Mouse (Mus musculus): ENCODE results near the gene Crlf3. TPM values are rescaled to one million over a fixed set of nuclear protein-coding genes. Genes with fewer than 3 reads are reported as not detected.

Gene Crlf3
- total RNA-seq (2012; rRNA removed), result 106 and 113 TPM in 2 replicates
- total RNA-seq (2014; rRNA removed), result 152 and 173 TPM in 2 replicates
- 114 and 118 TPM in 2 replicates for polyA plus RNA-seq (2012; ENCODE audit: insufficient read length, low read depth)

GRCm38 (mm10) chr11:80080826-80081728, at the start of gene Crlf3:
Crlf3 (minus strand) TSS chr11:80080991.
- peak within 1 kb of the TSS; percentile 79 for H3K27ac ChIP-seq (ENCODE audit: insufficient read depth, low read depth)
- peak within 1 kb of the TSS; percentile 99 for H3K9ac ChIP-seq (ENCODE audit: insufficient read depth, low read depth)
- H3K4me2 ChIP-seq (ENCODE audit: insufficient read depth, low read depth, poor library complexity, severe bottlenecking), result peak within 1 kb of the TSS; percentile 99
- peaks cover 42% of the 10 kb centered on the region for H3K79me2 ChIP-seq (replicated peaks; ENCODE audit: control insufficient read depth, extremely low read depth, insufficient read depth, poor library complexity, severe bottlenecking)
- H3K4me1 ChIP-seq (ENCODE audit: control insufficient read depth in 1 of 2, insufficient read depth in 2 of 2), result peaks cover 8 to 39% of the 10 kb centered on the region in 2 experiments
- in situ Hi-C loops (cut with MboI; ENCODE audit: low pct_ligation_motif_present, low pct_unique_long_range_greater_than_20kb, low sequenced_read_pairs) (loop anchor here (5.0 kb wide), 1 partner anchor 39 kb away; no protein-coding TSS in a partner anchor), dilution Hi-C loops (cut with MboI; ENCODE audit: extremely low pct_ligation_motif_present, extremely low pct_unique_long_range_greater_than_20kb, low sequenced_read_pairs) (no loop called here)
- no peaks in the 10 kb centered on the region for H3K27me3 ChIP-seq (replicated peaks)
- H3K4me3 ChIP-seq (replicated peaks in 1 of 3; ENCODE audit: low read depth in 2 of 3, low read length in 2 of 3, poor library complexity in 1 of 3), result peak within 1 kb of the TSS; percentile 92 to 98 (median 94)
- peak; percentile 96 for DNase-seq (ENCODE audit: extremely low read depth)
- H3K36me3 ChIP-seq (replicated peaks in 1 of 2; ENCODE audit: control insufficient read depth in 1 of 2, insufficient read depth in 1 of 2, low read length in 1 of 2), result peaks cover 2 to 11% of the 10 kb centered on the region in 2 experiments
- H3K9me3 ChIP-seq (replicated peaks; ENCODE audit: low read length), result peaks cover 8% of the 10 kb centered on the region
- TF ChIP-seq ETS1 (conservative IDR thresholded peaks at IDR 0.05; ENCODE audit: low read depth, low read length) (no peak), MAFK (IDR thresholded peaks at IDR 0.05; ENCODE audit: insufficient replicate concordance, low read length) (no peak), KAT2A (IDR thresholded peaks at IDR 0.05; ENCODE audit: insufficient replicate concordance, low read length) (peak; percentile 70; the same call in 1 of the 2 replicates), MEF2A (IDR thresholded peaks at IDR 0.05; ENCODE audit: borderline replicate concordance, low read depth, low read length) (peak; percentile 61; the same call in 1 of the 2 replicates), MAX (IDR thresholded peaks at IDR 0.05; ENCODE audit: low read length) (peak; percentile 49), ELF1 (IDR thresholded peaks at IDR 0.05; ENCODE audit: low read depth, low read length) (peak; percentile 77), USF2 (conservative IDR thresholded peaks at IDR 0.05; ENCODE audit: low read depth, low read length) (no peak), ZMIZ1 (IDR thresholded peaks at IDR 0.05; ENCODE audit: low read depth, low read length) (peak; percentile 98), NELFE (IDR thresholded peaks at IDR 0.05; ENCODE audit: low read depth, low read length) (peak; percentile 98), GABPA (IDR thresholded peaks at IDR 0.05; ENCODE audit: insufficient replicate concordance, low read depth, low read length) (no peak), USF1 (IDR thresholded peaks at IDR 0.05; ENCODE audit: low read depth, low read length) (no peak), JUN (IDR thresholded peaks at IDR 0.05; ENCODE audit: insufficient read depth, low read depth, low read length) (no peak), CHD1 (IDR thresholded peaks at IDR 0.05; ENCODE audit: low read depth, low read length) (no peak), SIN3A (IDR thresholded peaks at IDR 0.05; ENCODE audit: low read length) (peak; percentile 77), POLR2AphosphoS2 (IDR thresholded peaks at IDR 0.05; ENCODE audit: low read depth, low read length) (peak; percentile 96), E2F4 (IDR thresholded peaks at IDR 0.05; ENCODE audit: insufficient replicate concordance, low read depth, low read length) (no peak), EP300 (IDR thresholded peaks at IDR 0.05; ENCODE audit: low read length) (0 out of 2 replicates have a peak, but pooled peaks have one; percentile 15), TCF12 (IDR thresholded peaks at IDR 0.05; ENCODE audit: low read depth, low read length) (peak; percentile 97), IRF4 (IDR thresholded peaks at IDR 0.05; ENCODE audit: low read depth, low read length) (peak; percentile 69), NRF1 (IDR thresholded peaks at IDR 0.05; ENCODE audit: low read depth, low read length) (peak; percentile 60), CTCF (conservative IDR thresholded peaks at IDR 0.05 in 1 of 2, IDR thresholded peaks at IDR 0.05 in 1 of 2; ENCODE audit: low read depth in 2 of 2, low read length in 2 of 2) (peak in 1 of 2 experiments; percentile 56; a peak in 2 of 4 replicates), JUND (conservative IDR thresholded peaks at IDR 0.05; ENCODE audit: low read depth, low read length) (no peak), SMC3 (IDR thresholded peaks at IDR 0.05; ENCODE audit: low read depth, low read length) (peak; percentile 23; the same call in 1 of the 2 replicates), BHLHE40 (IDR thresholded peaks at IDR 0.05; ENCODE audit: low read depth, low read length) (peak; percentile 86), CHD2 (IDR thresholded peaks at IDR 0.05; ENCODE audit: low read length) (peak; percentile 94), PAX5 (IDR thresholded peaks at IDR 0.05; ENCODE audit: low read length) (no peak), MAZ (IDR thresholded peaks at IDR 0.05; ENCODE audit: low read depth, low read length) (peak; percentile 98), UBTF (IDR thresholded peaks at IDR 0.05; ENCODE audit: low read depth, low read length) (peak; percentile 78; the same call in 1 of the 2 replicates), TBP (conservative IDR thresholded peaks at IDR 0.05; ENCODE audit: low read depth, low read length) (peak; percentile 75), POLR2A (IDR thresholded peaks at IDR 0.05; ENCODE audit: low read depth, low read length) (peak; percentile 96), ZKSCAN1 (IDR thresholded peaks at IDR 0.05; ENCODE audit: borderline replicate concordance, low read depth, low read length) (no peak), RAD21 (IDR thresholded peaks at IDR 0.05; ENCODE audit: low read depth, low read length) (peak; percentile 1), ZNF384 (IDR thresholded peaks at IDR 0.05; ENCODE audit: low read depth, low read length) (peak; percentile 25; the same call in 1 of the 2 replicates), MYC (IDR thresholded peaks at IDR 0.05; ENCODE audit: low read depth, low read length) (peak; percentile 66; the same call in 1 of the 2 replicates), MXI1 (IDR thresholded peaks at IDR 0.05; ENCODE audit: low read depth, low read length) (peak; percentile 91), HCFC1 (IDR thresholded peaks at IDR 0.05; ENCODE audit: low read depth, low read length) (peak; percentile 70), RCOR1 (conservative IDR thresholded peaks at IDR 0.05; ENCODE audit: low read depth, low read length) (no peak)

Data from CH12.LX (cell line).